Mouse (Mus musculus) mammary gland, adult 2 months (tissue): ENCODE results near the gene Gm6337. TPM values are rescaled to one million over a fixed set of nuclear protein-coding genes. Genes with fewer than 3 reads are reported as not detected.

Experiments
- polyA plus RNA-seq: library from polyadenylated mRNA; depleted of rRNA; stranded (reverse); fragments of >200 nt; gene quantifications from 2 replicates; pipeline ENCODE4 v1.2.3, GENCODE M21; 2012; ENCODE audit warnings: low replicate concordance; rRNA removed

Gene Gm6337
- polyA plus RNA-seq = not detected in 2 replicates

DNA sequence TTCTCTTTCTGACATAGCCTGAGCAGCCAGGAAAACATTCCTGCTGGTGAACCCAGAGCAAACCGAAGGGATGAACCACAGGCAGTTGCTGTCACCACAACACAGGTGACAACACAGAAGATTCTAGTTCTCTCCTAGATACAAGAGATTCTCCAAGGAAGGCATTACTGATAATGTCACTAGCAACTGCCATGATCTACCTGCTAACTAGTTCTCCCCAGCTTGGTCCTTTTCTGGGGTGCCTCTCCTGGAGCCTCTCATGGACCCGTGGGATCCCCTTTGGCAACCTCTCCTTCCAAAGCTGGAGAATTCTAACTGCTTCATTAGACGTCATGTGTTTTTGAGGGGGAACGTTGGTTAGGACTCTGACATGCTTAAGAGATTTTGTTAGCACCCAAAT is at the start of gene Gm6337:
Gm6337 (minus strand) TSS at position 101 of the 400 bp plus-strand sequence.

DNA sequence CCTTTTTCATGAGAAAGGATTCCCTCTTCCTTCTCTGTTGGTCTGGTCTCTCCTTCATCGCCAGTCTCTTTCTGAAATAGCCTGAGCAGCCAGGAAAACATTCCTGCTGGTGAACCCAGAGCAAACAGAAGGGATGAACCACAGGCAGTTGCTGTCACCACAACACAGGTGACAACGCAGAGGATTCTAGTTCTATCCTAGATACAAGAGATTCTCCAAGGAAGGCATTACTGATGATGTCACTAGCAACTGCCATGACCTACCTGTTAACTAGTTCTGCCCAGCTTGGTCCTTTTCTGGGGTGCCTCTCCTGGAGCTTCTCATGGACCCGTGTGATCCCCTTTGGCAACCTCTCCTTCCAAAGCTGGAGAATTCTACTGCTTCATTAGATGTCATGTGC is 35.8 kb upstream of the Gm6337 start, which contains the start of gene Gm8206:
Gm8206 (minus strand) TSS at position 101 of the 400 bp plus-strand sequence.

Other genes with a start within 250 kb of the Gm6337 start
- not detected in 2 replicates for gene Gm3424, start 227.9 kb downstream of the Gm6337 start, polyA plus RNA-seq
- not detected in 2 replicates for gene Gm8237, start 177.9 kb downstream of the Gm6337 start, polyA plus RNA-seq
- 0.10 and 0.30 TPM in 2 replicates for gene Gm3248, start 96.5 kb downstream of the Gm6337 start, polyA plus RNA-seq
- not detected in 2 replicates for gene Gm3453, start 79.1 kb downstream of the Gm6337 start, polyA plus RNA-seq
- 0.33 TPM in 1 of 2 replicates, not detected in the other for gene Gm8206, start 35.7 kb upstream of the Gm6337 start, polyA plus RNA-seq
- gene Gm3468, start 50.4 kb upstream of the Gm6337 start, polyA plus RNA-seq = 0.22 and 0.65 TPM in 2 replicates
- gene Gm3476, start 67.5 kb upstream of the Gm6337 start, polyA plus RNA-seq = not detected in 2 replicates
- not detected in 2 replicates for gene Gm21560, start 161.0 kb upstream of the Gm6337 start, polyA plus RNA-seq
- 0.06 TPM in 1 of 2 replicates, not detected in the other for gene Gm3411, start 229.0 kb upstream of the Gm6337 start, polyA plus RNA-seq
- gene Gm21103, start 246.6 kb upstream of the Gm6337 start, polyA plus RNA-seq = not detected in 2 replicates